Mouse (Mus musculus) regulatory T cell (primary cell): ENCODE results near the gene Gm525.
"Not testable (repeated sequence)": the region's sequence is repeated elsewhere in the genome, so short reads cannot be mapped to it uniquely, and the experiment has no call there.

ENCODE experiments used
- in situ Hi-C: fragments of 300-600 bp; cut with MboI, MseI; formaldehyde crosslinking; loops from one replicate; pipeline ENCODE4 v1.15.1; 2025; ENCODE audit warnings: high pct_unique_total_duplicates

The Gm525 gene

GRCm38 (mm10) chr11:89073541-89073940 lies at the start of gene Gm525:
Gene Gm525, plus strand, starts transcription at chr11:89073841.
- in situ Hi-C loops, result no loop called here

- in situ Hi-C loops, result no loop called here
Observed at GRCm38 (mm10) chr11:89024181-89024881, 49.3 kb upstream of the Gm525 start.

- in situ Hi-C loops, result no loop called here
Observed at GRCm38 (mm10) chr11:89025603-89026002, 48.0 kb upstream of the Gm525 start.

GRCm38 (mm10) chr11:89026117-89026516 lies 47.5 kb upstream of the Gm525 start:
- in situ Hi-C loops, result no loop called here

GRCm38 (mm10) chr11:89027955-89028361 lies 45.7 kb upstream of the Gm525 start:
- in situ Hi-C loops, result no loop called here

GRCm38 (mm10) chr11:89028871-89029405 lies 44.7 kb upstream of the Gm525 start:
- in situ Hi-C loops, result no loop called here

- in situ Hi-C loops, result no loop called here
Observed at GRCm38 (mm10) chr11:89030552-89030951, 43.1 kb upstream of the Gm525 start.

- in situ Hi-C loops, result no loop called here
Observed at GRCm38 (mm10) chr11:89031189-89031588, 42.5 kb upstream of the Gm525 start.

GRCm38 (mm10) chr11:89034592-89034991 lies 39.0 kb upstream of the Gm525 start:
- in situ Hi-C loops, result no loop called here

GRCm38 (mm10) chr11:89035552-89035951 lies 38.1 kb upstream of the Gm525 start:
- in situ Hi-C loops, result no loop called here

- in situ Hi-C loops, result no loop called here
Observed at GRCm38 (mm10) chr11:89038496-89038895, 35.1 kb upstream of the Gm525 start.

GRCm38 (mm10) chr11:89039325-89039724 lies 34.3 kb upstream of the Gm525 start:
- in situ Hi-C loops, result no loop called here

GRCm38 (mm10) chr11:89041073-89041472 lies 32.6 kb upstream of the Gm525 start:
- in situ Hi-C loops, result not testable (repeated sequence)

GRCm38 (mm10) chr11:89043046-89043445 lies 30.6 kb upstream of the Gm525 start:
- in situ Hi-C loops, result no loop called here

GRCm38 (mm10) chr11:89045501-89045900 lies 28.1 kb upstream of the Gm525 start:
- in situ Hi-C loops, result not testable (repeated sequence)

GRCm38 (mm10) chr11:89046021-89046420 lies 27.6 kb upstream of the Gm525 start:
- in situ Hi-C loops, result no loop called here

- in situ Hi-C loops, result no loop called here
Observed at GRCm38 (mm10) chr11:89051767-89052166, 21.9 kb upstream of the Gm525 start.

- in situ Hi-C loops, result no loop called here
Observed at GRCm38 (mm10) chr11:89055931-89056690, 17.5 kb upstream of the Gm525 start.

GRCm38 (mm10) chr11:89058515-89059270 lies 14.9 kb upstream of the Gm525 start:
- in situ Hi-C loops, result no loop called here

- in situ Hi-C loops, result no loop called here
Observed at GRCm38 (mm10) chr11:89059919-89060422, 13.7 kb upstream of the Gm525 start.

- in situ Hi-C loops, result no loop called here
Observed at GRCm38 (mm10) chr11:89060423-89061089, 13.1 kb upstream of the Gm525 start.
